In genomic region chr11:6389483-6389921, GRCm38 (mm10) we compare ENCODE assay signal across 8 mouse cellular contexts. TPM values are rescaled to one million over a fixed set of nuclear protein-coding genes. Genes with fewer than 3 reads are reported as not detected.
DNase-seq lines count a peak whose midpoint lies in the region; ATAC-seq lines count a peak whose summit lies in the region.

No protein-coding gene starts in this region.

- H3K9me3 ChIP-seq in heart, embryonic 11.5 days (replicated peaks; ENCODE audit: control insufficient read depth, low read length): no peaks in the 10 kb centered on the region
- no peaks in the 10 kb centered on the region for H3K9me3 ChIP-seq in forebrain, embryonic 15.5 days
- H3K9me3 ChIP-seq in limb, embryonic 13.5 days: no peaks in the 10 kb centered on the region
- no peaks in the 10 kb centered on the region for H3K9me3 ChIP-seq in neural tube, embryonic 11.5 days (ENCODE audit: control insufficient read depth, low read length)

- H3K9ac ChIP-seq in heart, embryonic 11.5 days (ENCODE audit: low read depth, low read length): peak overlapping the region; percentile 89
- peak overlapping the region; percentile 93 for H3K9ac ChIP-seq in forebrain, embryonic 15.5 days (replicated peaks)
- peak overlapping the region; percentile 86 for H3K9ac ChIP-seq in limb, embryonic 13.5 days
- peak overlapping the region; percentile 97 for H3K9ac ChIP-seq in neural tube, embryonic 11.5 days (ENCODE audit: low read length)

- peaks cover 7% of the 10 kb centered on the region; the same call in 1 of the 2 replicates for H3K4me1 ChIP-seq in heart, embryonic 11.5 days (ENCODE audit: control insufficient read depth, insufficient read depth, low read length)
- H3K4me1 ChIP-seq in forebrain, embryonic 15.5 days: peaks cover 32% of the 10 kb centered on the region
- H3K4me1 ChIP-seq in limb, embryonic 13.5 days: peaks cover 16% of the 10 kb centered on the region
- H3K4me1 ChIP-seq in neural tube, embryonic 11.5 days (ENCODE audit: control insufficient read depth, insufficient read depth, low read length): peaks cover 15% of the 10 kb centered on the region

- 2% methylated on average over 29 of the region's 43 CpGs for WGBS in heart, embryonic 11.5 days (ENCODE audit: insufficient replicate concordance)
- WGBS in forebrain, embryonic 15.5 days: 0% methylated on average over 36 of the region's 43 CpGs
- under 1% methylated on average over 27 of the region's 43 CpGs for WGBS in limb, embryonic 13.5 days
- under 1% methylated on average over 36 of the region's 43 CpGs for WGBS in neural tube, embryonic 11.5 days

- peak; percentile 33 for ATAC-seq in heart, embryonic 11.5 days (replicated peaks; ENCODE audit: insufficient number of reproducible peaks, low FRiP score, low TSS enrichment)
- ATAC-seq in forebrain, embryonic 15.5 days (replicated peaks): peak; percentile 34
- peak; percentile 6; the same call in 1 of the 2 replicates for ATAC-seq in limb, embryonic 13.5 days (ENCODE audit: low FRiP score, low read depth)
- peak; percentile 52; the same call in 1 of the 2 replicates for ATAC-seq in neural tube, embryonic 11.5 days (ENCODE audit: insufficient read depth, low FRiP score, low TSS enrichment)

- no peak for DNase-seq in heart, postnatal 25 days (ENCODE audit: low spot score)
- DNase-seq in R1 (ENCODE audit: low read depth, low spot score): peak; percentile 52
- peak; percentile 35 for DNase-seq in neural tube, embryonic 11.5 days (ENCODE audit: low spot score)
- no peak for DNase-seq in layer of hippocampus, adult 18-20 months (ENCODE audit: low spot score in 2 of 2)
- DNase-seq in urinary bladder, adult 18-20 months (ENCODE audit: low spot score in 2 of 2): no peak

- no peaks in the 10 kb centered on the region for H3K27me3 ChIP-seq in heart, embryonic 11.5 days (ENCODE audit: control insufficient read depth, insufficient read depth, low read length)
- no peaks in the 10 kb centered on the region for H3K27me3 ChIP-seq in forebrain, embryonic 15.5 days
- no peaks in the 10 kb centered on the region for H3K27me3 ChIP-seq in limb, embryonic 13.5 days
- H3K27me3 ChIP-seq in neural tube, embryonic 11.5 days (ENCODE audit: control insufficient read depth, insufficient read depth, low read length): no peaks in the 10 kb centered on the region

- H3K4me2 ChIP-seq in heart, embryonic 11.5 days: peak overlapping the region; percentile 69
- peak overlapping the region; percentile 80 for H3K4me2 ChIP-seq in forebrain, embryonic 15.5 days (replicated peaks)
- peak overlapping the region; percentile 88 for H3K4me2 ChIP-seq in limb, embryonic 13.5 days (replicated peaks)
- H3K4me2 ChIP-seq in neural tube, embryonic 11.5 days (ENCODE audit: low read depth): peak overlapping the region; percentile 76

- peak overlapping the region; percentile 67 for H3K4me3 ChIP-seq in heart, embryonic 11.5 days (ENCODE audit: low read depth, low read length)
- H3K4me3 ChIP-seq in forebrain, embryonic 15.5 days: peak overlapping the region; percentile 85
- peak overlapping the region; percentile 86 for H3K4me3 ChIP-seq in limb, embryonic 13.5 days
- H3K4me3 ChIP-seq in neural tube, embryonic 11.5 days (ENCODE audit: low read depth, low read length): peak overlapping the region; percentile 97

- intact Hi-C loops in heart, postnatal 25 days (cut with DNase I): no loop called here

- H3K36me3 ChIP-seq in heart, embryonic 11.5 days (ENCODE audit: control insufficient read depth, insufficient read depth, low read length): peaks cover 5% of the 10 kb centered on the region; the same call in 1 of the 2 replicates
- H3K36me3 ChIP-seq in forebrain, embryonic 15.5 days: peaks cover 19% of the 10 kb centered on the region
- H3K36me3 ChIP-seq in limb, embryonic 13.5 days: peaks cover 20% of the 10 kb centered on the region
- peaks cover 3% of the 10 kb centered on the region; the same call in 1 of the 2 replicates for H3K36me3 ChIP-seq in neural tube, embryonic 11.5 days (ENCODE audit: control insufficient read depth, insufficient read depth, low read length)

- H3K27ac ChIP-seq in heart, embryonic 11.5 days (ENCODE audit: low read depth, low read length): peak overlapping the region; percentile 93; the same call in 1 of the 2 replicates
- peak overlapping the region; percentile 97 for H3K27ac ChIP-seq in forebrain, embryonic 15.5 days (replicated peaks)
- no peak overlapping the region for H3K27ac ChIP-seq in limb, embryonic 13.5 days
- peak overlapping the region; percentile 95 for H3K27ac ChIP-seq in neural tube, embryonic 11.5 days (ENCODE audit: low read depth, low read length)

RNA-seq across cellular contexts. Expression of gene Zmiz2, which starts 0.6 kb away (rescaled TPM):
- 6.8 and 7.9 TPM in 2 replicates for polyA plus RNA-seq in heart, embryonic 11.5 days (2014; fragmentation: Nextera tagmentation; extraction: Ambion mirVana)
- total RNA-seq in heart, postnatal 25 days (2021): 10 to 100 TPM; 38.5 to 39.0 TPM
- 38.7 and 38.8 TPM in 2 replicates for polyA plus RNA-seq in forebrain, embryonic 15.5 days (2015; fragmentation: Nextera tagmentation; extraction: Ambion mirVana)
- 10.1 and 10.3 TPM in 2 replicates for polyA plus RNA-seq in limb, embryonic 13.5 days (2015; fragmentation: Nextera tagmentation; extraction: Ambion mirVana)
- polyA plus RNA-seq in neural tube, embryonic 11.5 days (2014; fragmentation: Nextera tagmentation; extraction: Ambion mirVana): 23.4 and 25.4 TPM in 2 replicates
- total RNA-seq in layer of hippocampus, adult 18-20 months (2021): 100 to 1,000 TPM; 169 to 174 TPM

RNA-seq across cellular contexts. Expression of gene Ppia, which starts 25.7 kb away (rescaled TPM):
- 4,475 and 4,598 TPM in 2 replicates for polyA plus RNA-seq in heart, embryonic 11.5 days (2014; fragmentation: Nextera tagmentation; extraction: Ambion mirVana)
- 100 to 1,000 TPM; 316 to 357 TPM for total RNA-seq in heart, postnatal 25 days (2021)
- polyA plus RNA-seq in forebrain, embryonic 15.5 days (2015; fragmentation: Nextera tagmentation; extraction: Ambion mirVana): 3,682 and 3,685 TPM in 2 replicates
- 4,950 and 5,155 TPM in 2 replicates for polyA plus RNA-seq in limb, embryonic 13.5 days (2015; fragmentation: Nextera tagmentation; extraction: Ambion mirVana)
- 4,780 and 5,005 TPM in 2 replicates for polyA plus RNA-seq in neural tube, embryonic 11.5 days (2014; fragmentation: Nextera tagmentation; extraction: Ambion mirVana)
- 1,000 to 10,000 TPM; 1,682 to 1,687 TPM for total RNA-seq in layer of hippocampus, adult 18-20 months (2021)

RNA-seq across cellular contexts. Expression of gene H2afv, which starts 54.7 kb away (rescaled TPM):
- 353 and 356 TPM in 2 replicates for polyA plus RNA-seq in heart, embryonic 11.5 days (2014; fragmentation: Nextera tagmentation; extraction: Ambion mirVana)
- total RNA-seq in heart, postnatal 25 days (2021): 10 to 100 TPM; 67.7 to 69.4 TPM
- 576 and 626 TPM in 2 replicates for polyA plus RNA-seq in forebrain, embryonic 15.5 days (2015; fragmentation: Nextera tagmentation; extraction: Ambion mirVana)
- polyA plus RNA-seq in limb, embryonic 13.5 days (2015; fragmentation: Nextera tagmentation; extraction: Ambion mirVana): 657 and 704 TPM in 2 replicates
- polyA plus RNA-seq in neural tube, embryonic 11.5 days (2014; fragmentation: Nextera tagmentation; extraction: Ambion mirVana): 762 and 797 TPM in 2 replicates
- total RNA-seq in layer of hippocampus, adult 18-20 months (2021): 10 to 100 TPM; 36.3 to 45.4 TPM

Comparison
In these comparisons a context has a peak if more than half of its experiments do, and no peak if none do; other contexts are left out.
1. DNase-seq: peak in R1 (single experiment) and neural tube, embryonic 11.5 days (single experiment); none in heart, postnatal 25 days (single experiment), layer of hippocampus, adult 18-20 months (0 of 2) and urinary bladder, adult 18-20 months (0 of 2).
2. Peak in every context shown above with its lines, with median percentiles within 50 percentile points of each other: ATAC-seq, H3K4me2 ChIP-seq, H3K4me3 ChIP-seq and H3K9ac ChIP-seq.